Mouse (Mus musculus) liver, postnatal 0 days (tissue): ENCODE results near the gene St5. TPM values are rescaled to one million over a fixed set of nuclear protein-coding genes. Genes with fewer than 3 reads are reported as not detected.

Source experiments
- ATAC-seq: fragments of 200-750 bp; cut with Nextera tagmentation; 2 replicates; pipeline ENCODE4 v1.8.0; 2017; ENCODE audit warnings: mild to moderate bottlenecking, moderate library complexity
- DNase-seq: peaks from one replicate; pipeline ENCODE4 v3.0.0-alpha.2; 2016
- H3K27ac ChIP-seq: fragments of 300-500 bp; sonication (generic); 2 replicates; pipeline ENCODE4 v1.5.1; 2014; ENCODE audit warnings: antibody characterized with exemption, moderate library complexity, mild to moderate bottlenecking, low read depth
- H3K27me3 ChIP-seq: fragments of 300-500 bp; sonication (generic); 2 replicates; pipeline ENCODE4 v1.6.1; 2014; ENCODE audit warnings: low read length, control low read depth, mixed read lengths; ENCODE audit not compliant: insufficient read depth
- H3K36me3 ChIP-seq: fragments of 300-500 bp; sonication (generic); replicated peaks from 2 replicates; pipeline ENCODE4 v1.6.1; 2014; ENCODE audit warnings: mild to moderate bottlenecking, control low read depth, low read length, moderate library complexity, mixed read lengths; ENCODE audit not compliant: insufficient read depth
- H3K4me1 ChIP-seq: fragments of 300-500 bp; sonication (generic); 2 replicates; pipeline ENCODE4 v1.6.1; 2014; ENCODE audit warnings: antibody characterized with exemption, mild to moderate bottlenecking, control low read depth; ENCODE audit not compliant: insufficient read depth
- H3K4me2 ChIP-seq: fragments of 300-500 bp; sonication (generic); 2 replicates; pipeline ENCODE4 v1.6.1; 2014; ENCODE audit warnings: low read depth, mild to moderate bottlenecking, low read length, moderate library complexity, mixed read lengths
- H3K4me3 ChIP-seq: fragments of 300-500 bp; sonication (generic); 2 replicates; pipeline ENCODE4 v1.5.1; 2014; ENCODE audit warnings: low read depth, low read length
- H3K9ac ChIP-seq: fragments of 300-500 bp; sonication (generic); replicated peaks from 2 replicates; pipeline ENCODE4 v1.6.1; 2014; ENCODE audit warnings: mild to moderate bottlenecking, moderate library complexity
- H3K9me3 ChIP-seq: fragments of 300-500 bp; sonication (generic); 2 replicates; pipeline ENCODE4 v1.6.1; 2016; ENCODE audit warnings: mild to moderate bottlenecking, control low read depth, low read length, mixed read lengths
- CTCF ChIP-seq: sonication (generic); IDR thresholded peaks from 2 replicates; pipeline ENCODE4 v1.5.1; 2016; ENCODE audit warnings: antibody characterized with exemption, low read depth
- EP300 ChIP-seq: IDR thresholded peaks from 2 replicates; pipeline ENCODE4 v1.6.1; 2016; ENCODE audit warnings: antibody characterized with exemption, low read depth, mild to moderate bottlenecking
- WGBS: fragments of 180-500 bp; shearing (Covaris S2); extraction: QIAGEN DNeasy Blood & Tissue Kit; methylation state at CpG from one replicate; pipeline ENCODE4 v1.1.7; 2014; ENCODE audit not compliant: insufficient replicate concordance; 5-methylcytosine and 5-hydroxymethylcytosine counted together
- polyA plus RNA-seq: library from polyadenylated mRNA; unstranded; fragments of >200 nt; fragmentation: Nextera tagmentation; extraction: Ambion mirVana; gene quantifications from 2 replicates; pipeline ENCODE4 v1.2.1, GENCODE M21; 2015

The St5 gene
- polyA plus RNA-seq, 1 experiment from 2014 or later: 33.9 TPM

- no peak for DNase-seq
- Histone ChIP-seq H3K36me3 (peaks cover 27% of the 10 kb centered on the region), H3K9me3 (no peaks in the 10 kb centered on the region), H3K27ac (peak overlapping the region; percentile 96), H3K9ac (peak overlapping the region; percentile 66), H3K27me3 (no peaks in the 10 kb centered on the region), H3K4me3 (peak overlapping the region; percentile 90), H3K4me1 (peaks cover 28% of the 10 kb centered on the region), H3K4me2 (peak overlapping the region; percentile 75)
- no peak for ATAC-seq
- TF ChIP-seq CTCF: no peak
- no peak for TF ChIP-seq EP300
- 13% methylated on average over 10 of the region's 10 CpGs for WGBS
Measured at GRCm38 (mm10) chr7:109518036-109518681, 185.2 kb downstream of the St5 start.

GRCm38 (mm10) chr7:109516500-109516899 is 186.9 kb downstream of the St5 start:
- WGBS: 62% methylated on average over 3 of the region's 3 CpGs
- Histone ChIP-seq H3K27ac (no peak overlapping the region), H3K36me3 (peaks cover 10% of the 10 kb centered on the region), H3K4me3 (no peak overlapping the region), H3K9me3 (no peaks in the 10 kb centered on the region), H3K9ac (no peak overlapping the region), H3K4me2 (no peak overlapping the region), H3K4me1 (peaks cover 28% of the 10 kb centered on the region), H3K27me3 (no peaks in the 10 kb centered on the region)
- no peak for TF ChIP-seq EP300
- no peak for TF ChIP-seq CTCF
- ATAC-seq (no peak), DNase-seq (no peak)

DNA sequence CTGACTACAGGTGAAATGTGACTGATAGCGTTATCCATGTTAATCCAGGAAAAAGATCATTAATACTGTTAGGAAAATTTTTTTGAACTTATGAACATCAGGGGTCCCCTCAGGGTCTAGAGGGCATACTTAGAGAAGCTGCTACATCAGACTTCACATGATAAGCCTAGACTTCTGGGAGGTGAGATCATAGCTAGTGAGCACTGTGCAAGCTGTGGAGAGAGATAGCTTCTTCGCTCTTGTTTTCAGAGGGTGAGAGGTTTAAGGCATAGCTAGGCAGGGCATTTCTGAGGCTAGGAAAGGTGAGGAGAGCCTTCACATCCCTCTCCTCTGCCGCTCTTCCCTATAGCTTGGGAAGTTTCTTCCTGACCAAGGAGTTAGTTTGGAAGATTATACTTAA is 191.6 kb downstream of the St5 start:
- Histone ChIP-seq H3K4me2 (no peak overlapping the region), H3K27ac (no peak overlapping the region), H3K4me3 (no peak overlapping the region), H3K36me3 (no peaks in the 10 kb centered on the region), H3K27me3 (no peaks in the 10 kb centered on the region), H3K9me3 (no peaks in the 10 kb centered on the region), H3K4me1 (peaks cover 4% of the 10 kb centered on the region; the same call in 1 of the 2 replicates), H3K9ac (no peak overlapping the region)
- 80% methylated on average over 3 of the region's 3 CpGs for whole genome bisulfite sequencing
- TF ChIP-seq EP300: no peak
- TF ChIP-seq CTCF: no peak
- ATAC-seq: peak; percentile 66
- no peak for DNase-seq

- H3K27ac ChIP-seq: no peak overlapping the region
Measured at GRCm38 (mm10) chr7:109510799-109511198, 192.6 kb downstream of the St5 start.

DNA sequence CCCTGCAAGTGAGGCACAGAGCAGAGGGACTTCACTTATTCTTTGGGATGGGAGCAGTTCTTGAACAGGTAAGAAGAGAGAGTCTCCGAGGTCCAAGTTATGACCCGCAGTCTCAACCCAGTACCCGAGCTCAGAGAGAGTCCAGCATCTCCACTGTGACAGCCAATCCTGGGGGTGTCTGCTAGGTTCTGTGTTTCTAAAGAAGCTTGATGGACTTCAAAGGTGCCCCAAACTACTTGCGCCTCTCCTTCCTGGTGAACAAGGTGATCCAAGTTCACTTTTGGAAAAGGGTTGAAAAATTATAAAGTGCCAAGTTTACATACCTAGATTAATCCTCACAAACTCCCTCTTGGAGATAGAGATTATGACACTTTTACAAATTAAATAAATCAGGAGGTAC is 195.4 kb downstream of the St5 start, which contains the start of gene Trim66:
Gene Trim66, minus strand, starts transcription at position 101 of the 400 bp plus-strand sequence.
- H3K4me1 ChIP-seq: no peaks in the 10 kb centered on the region
- H3K27ac ChIP-seq: no peak within 1 kb of the TSS
- TF ChIP-seq CTCF (no peak), EP300 (no peak)
- H3K36me3 ChIP-seq: no peaks in the 10 kb centered on the region
- ATAC-seq: no peak
- H3K27me3 ChIP-seq: no peaks in the 10 kb centered on the region
- no peak within 1 kb of the TSS for H3K9ac ChIP-seq
- H3K9me3 ChIP-seq: no peaks in the 10 kb centered on the region
- 82% methylated on average over 4 of the region's 4 CpGs for WGBS
- no peak within 1 kb of the TSS for H3K4me3 ChIP-seq
- no peak for DNase-seq
- no peak within 1 kb of the TSS for H3K4me2 ChIP-seq

More at GRCm38 (mm10) chr7:109510799-109511198, 192.6 kb downstream of the St5 start:
- H3K9me3 ChIP-seq: no peaks in the 10 kb centered on the region
- TF ChIP-seq EP300 (no peak), CTCF (no peak)
- H3K4me1 ChIP-seq: no peaks in the 10 kb centered on the region
- H3K27me3 ChIP-seq: no peaks in the 10 kb centered on the region
- 48% methylated on average over 2 of the region's 2 CpGs for WGBS
- H3K9ac ChIP-seq: no peak overlapping the region
- H3K4me3 ChIP-seq: no peak overlapping the region
- no peak for DNase-seq
- H3K4me2 ChIP-seq: no peak overlapping the region
- no peak for ATAC-seq
- H3K36me3 ChIP-seq: no peaks in the 10 kb centered on the region

GRCm38 (mm10) chr7:109507572-109507971 is 195.8 kb downstream of the St5 start:
- no peaks in the 10 kb centered on the region for H3K27me3 ChIP-seq
- H3K4me3 ChIP-seq: no peak overlapping the region
- DNase-seq: no peak
- H3K4me2 ChIP-seq: no peak overlapping the region
- H3K36me3 ChIP-seq: no peaks in the 10 kb centered on the region
- no peak overlapping the region for H3K27ac ChIP-seq
- H3K9ac ChIP-seq: no peak overlapping the region
- TF ChIP-seq CTCF: no peak
- no peak for TF ChIP-seq EP300
- H3K4me1 ChIP-seq: no peaks in the 10 kb centered on the region
- H3K9me3 ChIP-seq: no peaks in the 10 kb centered on the region
- ATAC-seq: no peak
- 63% methylated on average over 9 of the region's 9 CpGs for WGBS

DNA sequence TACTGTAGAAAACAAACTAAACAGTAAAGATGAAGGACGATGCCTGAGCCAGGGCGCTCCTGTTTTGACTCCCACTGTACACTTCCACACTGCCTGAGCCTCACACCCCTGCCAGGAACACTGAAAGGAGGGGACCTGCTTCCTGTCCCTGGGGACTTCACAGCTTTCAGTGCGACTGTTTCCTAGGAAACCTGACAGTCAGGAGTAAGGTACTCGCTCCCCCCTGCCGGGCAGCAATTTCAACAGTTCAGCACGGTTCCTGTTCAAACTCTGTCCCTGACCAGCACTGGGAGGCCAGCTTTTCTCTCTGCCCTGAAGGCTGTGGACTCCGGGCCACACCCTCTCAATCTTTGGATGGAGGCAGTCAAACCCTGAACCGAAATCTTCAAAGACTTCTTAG is 196.3 kb downstream of the St5 start:
- H3K9me3 ChIP-seq: no peaks in the 10 kb centered on the region
- no peak overlapping the region for H3K9ac ChIP-seq
- no peak overlapping the region for H3K4me3 ChIP-seq
- H3K4me2 ChIP-seq: no peak overlapping the region
- TF ChIP-seq EP300 (no peak), CTCF (no peak)
- H3K27me3 ChIP-seq: no peaks in the 10 kb centered on the region
- no peaks in the 10 kb centered on the region for H3K4me1 ChIP-seq
- no peak overlapping the region for H3K27ac ChIP-seq
- 18% methylated on average over 8 of the region's 8 CpGs for WGBS
- no peak for ATAC-seq
- no peak for DNase-seq
- H3K36me3 ChIP-seq: no peaks in the 10 kb centered on the region
